Mouse (Mus musculus) B cell, adult 67 days (primary cell): ENCODE measurements around the gene Inha. TPM values are rescaled to one million over a fixed set of nuclear protein-coding genes. Genes with fewer than 3 reads are reported as not detected.

Source experiments
- total RNA-seq, 2 experiments: library from RNA; stranded (reverse); gene quantifications; 4 replicates each; pipeline ENCODE4 v1.2.4; 2023

The Inha gene
- total RNA-seq, result not detected

GRCm38 (mm10) chr1:75507006-75507405 is at the start of gene Inha:
Gene Inha (plus strand): TSS chr1:75507077.

DNA sequence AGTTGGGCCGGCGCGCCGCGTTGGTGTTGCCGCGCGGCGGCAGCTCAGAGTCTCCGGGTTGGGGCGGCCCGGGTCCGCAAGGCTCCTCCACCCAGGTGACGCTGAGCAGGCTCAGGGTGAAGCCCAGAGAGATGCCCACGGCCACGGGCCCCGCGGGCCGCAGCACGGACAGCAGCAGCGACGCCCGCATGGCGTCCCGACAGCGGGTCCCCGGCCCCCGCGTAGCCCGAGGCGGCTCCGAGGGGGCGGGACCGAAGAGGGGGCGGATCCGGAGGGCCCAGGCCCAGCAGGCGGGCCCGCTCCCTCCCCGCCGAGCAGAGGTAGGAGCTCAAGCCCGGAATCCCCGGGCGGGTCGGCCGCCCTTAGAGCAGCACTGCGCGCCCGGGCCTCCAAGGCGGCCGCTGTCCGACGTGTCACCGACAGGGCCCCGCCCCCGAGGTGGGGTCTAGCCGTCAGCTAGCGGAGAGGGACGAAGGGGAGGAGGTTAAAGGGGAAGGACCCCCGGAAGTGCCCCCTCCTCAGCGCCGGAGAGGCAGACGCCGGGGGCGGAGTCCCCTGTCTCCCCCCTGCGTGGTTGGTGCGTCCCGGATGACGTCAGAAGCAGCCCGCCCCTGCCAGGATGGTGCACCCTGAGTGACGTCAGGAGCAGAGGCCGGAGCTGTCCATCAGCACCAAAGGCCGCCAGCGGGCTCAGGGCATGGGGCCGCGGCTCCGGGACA is 27.8 kb upstream of the Inha start, which contains the start of the genes Chpf and Tmem198:
TSS of gene Chpf (minus strand) at position 392 of the 719 bp plus-strand sequence.
TSS of gene Tmem198 (plus strand) at position 617 of the 719 bp plus-strand sequence.

GRCm38 (mm10) chr1:75505956-75506831 is 683 bp upstream of the Inha start, which contains the start of gene Obsl1:
Gene Obsl1 (minus strand): TSS chr1:75506452.

DNA sequence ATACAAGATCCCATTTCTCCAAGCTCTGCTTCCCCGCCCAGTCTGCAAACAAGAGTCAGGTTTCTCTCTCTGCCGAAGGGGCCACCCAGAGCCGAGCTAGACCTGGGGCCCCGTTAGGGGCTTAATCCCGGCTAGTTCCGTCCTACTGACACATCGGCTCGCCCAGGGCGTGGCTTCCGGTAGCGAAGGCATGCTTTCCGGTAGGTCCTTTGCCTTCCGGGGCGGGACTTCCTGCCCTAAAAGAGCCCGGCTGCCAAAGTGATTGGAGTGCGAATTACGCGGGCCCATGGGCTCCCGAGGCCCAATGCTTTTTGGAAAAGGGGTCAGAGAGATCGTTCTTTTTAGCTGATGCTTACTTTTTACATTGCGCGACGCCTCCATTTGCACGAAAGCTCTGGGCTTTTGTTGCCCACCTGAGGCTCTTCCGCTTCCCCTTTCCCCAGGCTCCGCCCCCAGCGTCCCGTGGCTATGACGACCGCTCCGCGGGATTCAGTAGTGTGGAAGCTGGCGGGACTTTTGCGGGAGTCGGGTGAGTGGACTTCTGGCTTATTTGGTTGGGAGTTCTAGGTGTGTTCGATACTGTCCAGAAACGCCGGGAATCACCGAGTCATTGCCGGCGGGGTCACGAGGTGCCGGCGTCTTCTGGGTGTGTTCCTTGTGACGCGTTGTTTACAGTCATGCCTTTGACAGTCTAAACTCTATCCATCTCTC is 14.6 kb downstream of the Inha start, which contains the start of gene Stk11ip:
TSS of gene Stk11ip (plus strand) at position 209 of the 711 bp plus-strand sequence.

GRCm38 (mm10) chr1:75545965-75546956 is 39.4 kb downstream of the Inha start, which contains the start of gene Slc4a3:
Gene Slc4a3 (plus strand): TSS chr1:75546266.

Other genes starting within 250 kb of the Inha start
- not detected for gene Ptprn, start 242.6 kb upstream of the Inha start, total RNA-seq
- not detected for gene Resp18, start 228.7 kb upstream of the Inha start, total RNA-seq
- 10 to 100 TPM; 51.6 to 61.7 TPM for gene Dnpep, start 189.1 kb upstream of the Inha start, total RNA-seq
- gene Des, start 146.7 kb upstream of the Inha start, total RNA-seq, result not detected
- not detected for gene Speg, start 131.8 kb upstream of the Inha start, total RNA-seq
- gene Gmppa, start 71.1 kb upstream of the Inha start, total RNA-seq, result 10 to 100 TPM; 53.0 to 85.9 TPM
- gene Asic4, start 56.6 kb upstream of the Inha start, total RNA-seq, result not detected
- 10 to 100 TPM; 23.1 to 24.5 TPM for gene Chpf, start 27.8 kb upstream of the Inha start, total RNA-seq
- 1 to 10 TPM; 2.8 to 5.5 TPM for gene Tmem198, start 27.5 kb upstream of the Inha start, total RNA-seq
- gene Obsl1, start 625 bp upstream of the Inha start, total RNA-seq, result not detected
- 100 to 1,000 TPM; 174 to 178 TPM for gene Stk11ip, start 14.5 kb downstream of the Inha start, total RNA-seq
- gene Slc4a3, start 39.2 kb downstream of the Inha start, total RNA-seq, result under 1 TPM; 0.26 to 0.36 TPM